Mouse (Mus musculus) spleen, embryonic (tissue): ENCODE measurements around the gene Smg7.

ENCODE experiments used
- CTCF ChIA-PET: fragments of 350-600 bp; sonication (Branson Sonifier 250); formaldehyde crosslinking; loops from one replicate; lab custom pipeline; 2022; lab: Charles Lee

The Smg7 gene

GRCm38 (mm10) chr1:152840343-152840742 is 62.1 kb downstream of the Smg7 start:
- CTCF ChIA-PET = no interaction called here

- CTCF ChIA-PET = interaction anchor here (0.6 kb wide), 1 partner anchor 110 kb away, joined by 5 read pairs; no protein-coding TSS in a partner anchor
Observed at GRCm38 (mm10) chr1:152838841-152839240, 63.6 kb downstream of the Smg7 start.

GRCm38 (mm10) chr1:152838026-152838702 is 64.3 kb downstream of the Smg7 start:
- CTCF ChIA-PET = interaction anchor here (0.6 kb wide), 1 partner anchor 110 kb away, joined by 5 read pairs; no protein-coding TSS in a partner anchor

GRCm38 (mm10) chr1:152835061-152835460 is 67.4 kb downstream of the Smg7 start:
- CTCF ChIA-PET = interaction anchor here (0.6 kb wide), 1 partner anchor 48 kb away, joined by 3 read pairs; no protein-coding TSS in a partner anchor

GRCm38 (mm10) chr1:152832316-152832715 is 70.1 kb downstream of the Smg7 start:
- CTCF ChIA-PET = no interaction called here

GRCm38 (mm10) chr1:152831619-152832018 is 70.8 kb downstream of the Smg7 start:
- CTCF ChIA-PET = no interaction called here

- CTCF ChIA-PET = no interaction called here
Observed at GRCm38 (mm10) chr1:152831003-152831402, 71.4 kb downstream of the Smg7 start.

GRCm38 (mm10) chr1:152830054-152830453 is 72.4 kb downstream of the Smg7 start:
- CTCF ChIA-PET = no interaction called here

- CTCF ChIA-PET = no interaction called here
Observed at GRCm38 (mm10) chr1:152828637-152829355, 73.7 kb downstream of the Smg7 start.

GRCm38 (mm10) chr1:152828168-152828567 is 74.3 kb downstream of the Smg7 start:
- CTCF ChIA-PET = no interaction called here

GRCm38 (mm10) chr1:152826446-152826845 is 76.0 kb downstream of the Smg7 start:
- CTCF ChIA-PET = no interaction called here

GRCm38 (mm10) chr1:152824206-152824605 is 78.2 kb downstream of the Smg7 start:
- CTCF ChIA-PET = no interaction called here

GRCm38 (mm10) chr1:152821746-152822145 is 80.7 kb downstream of the Smg7 start:
- CTCF ChIA-PET = no interaction called here

- CTCF ChIA-PET = no interaction called here
Observed at GRCm38 (mm10) chr1:152820911-152821695, 81.3 kb downstream of the Smg7 start.

GRCm38 (mm10) chr1:152819558-152819957 is 82.9 kb downstream of the Smg7 start:
- CTCF ChIA-PET = interaction anchor here (0.8 kb wide), 1 partner anchor 1078 kb away, joined by 11 read pairs; no protein-coding TSS in a partner anchor

GRCm38 (mm10) chr1:152817794-152818193 is 84.7 kb downstream of the Smg7 start:
- CTCF ChIA-PET = no interaction called here

- CTCF ChIA-PET = interaction anchor here (1.3 kb wide), 1 partner anchor 18 kb away, joined by 3 read pairs; no protein-coding TSS in a partner anchor
Observed at GRCm38 (mm10) chr1:152817027-152817769, 85.2 kb downstream of the Smg7 start.

GRCm38 (mm10) chr1:152815265-152815701 is 87.2 kb downstream of the Smg7 start:
- CTCF ChIA-PET = interaction anchor here (0.8 to 1.2 kb wide), 3 partner anchors 25 to 44 kb away, joined by 3 to 6 read pairs (median 3); no protein-coding TSS in a partner anchor

- CTCF ChIA-PET = no interaction called here
Observed at GRCm38 (mm10) chr1:152810533-152811439, 91.7 kb downstream of the Smg7 start.
